Mouse (Mus musculus): Measurements from ENCODE around the gene Krtap3-3. TPM values are rescaled to one million over a fixed set of nuclear protein-coding genes. Genes with fewer than 3 reads are reported as not detected.

Krtap3-3 gene
- polyA plus RNA-seq, 1 experiment from 2014 or later, result not detected

DNA sequence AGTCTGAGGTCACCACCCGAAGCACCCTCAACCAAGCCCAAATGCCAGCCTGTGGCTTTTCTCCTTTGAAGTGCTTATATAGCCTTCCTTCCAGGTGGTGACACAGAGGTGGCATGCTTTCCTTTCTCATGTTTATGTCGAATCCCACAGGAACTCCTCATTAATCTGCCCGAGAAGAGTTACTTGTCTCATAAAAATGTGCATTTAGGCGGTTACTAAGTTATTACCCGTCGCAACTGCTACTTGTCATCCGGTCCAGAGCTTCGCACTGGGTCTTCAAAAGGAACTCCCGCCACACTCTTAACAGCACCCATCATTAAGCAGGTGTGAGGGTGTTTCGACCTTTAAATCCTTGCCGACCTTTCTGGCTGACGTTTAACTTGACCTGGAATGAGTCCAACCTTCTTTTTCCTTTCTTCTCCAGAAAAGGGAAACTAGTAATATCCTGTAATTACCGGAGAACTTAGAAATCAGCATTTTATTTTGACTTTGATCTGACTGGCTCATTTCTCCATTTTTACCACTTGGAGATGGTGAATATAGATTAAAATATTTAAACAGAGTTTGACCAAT is 29.3 kb downstream of the Krtap3-3 start, which contains the start of gene Krt39:
Gene Krt39 (minus strand): TSS at position 51 of the 573 bp plus-strand sequence.
- no peaks in the 10 kb centered on the region for H3K27me3 ChIP-seq (ENCODE audit: control insufficient read depth, insufficient read depth, low read depth, low read length)
- 65% methylated on average over 13 of the region's 13 CpGs for WGBS (ENCODE audit: insufficient replicate concordance)
- no peaks in the 10 kb centered on the region for H3K9me3 ChIP-seq (replicated peaks; ENCODE audit: control insufficient read depth, low read length)
- no peak within 1 kb of the TSS for H3K4me3 ChIP-seq (ENCODE audit: low read depth, low read length)
- H3K4me1 ChIP-seq (ENCODE audit: control insufficient read depth, low read depth, low read length), result no peaks in the 10 kb centered on the region
- H3K27ac ChIP-seq (ENCODE audit: low read length), result no peak within 1 kb of the TSS
- no peak for ATAC-seq (ENCODE audit: low read depth)
- no peaks in the 10 kb centered on the region for H3K36me3 ChIP-seq (ENCODE audit: control insufficient read depth, insufficient read depth)
- H3K4me2 ChIP-seq (ENCODE audit: low read depth, low read length), result no peak within 1 kb of the TSS
- no peak within 1 kb of the TSS for H3K9ac ChIP-seq (ENCODE audit: low read depth, low read length)

DNA sequence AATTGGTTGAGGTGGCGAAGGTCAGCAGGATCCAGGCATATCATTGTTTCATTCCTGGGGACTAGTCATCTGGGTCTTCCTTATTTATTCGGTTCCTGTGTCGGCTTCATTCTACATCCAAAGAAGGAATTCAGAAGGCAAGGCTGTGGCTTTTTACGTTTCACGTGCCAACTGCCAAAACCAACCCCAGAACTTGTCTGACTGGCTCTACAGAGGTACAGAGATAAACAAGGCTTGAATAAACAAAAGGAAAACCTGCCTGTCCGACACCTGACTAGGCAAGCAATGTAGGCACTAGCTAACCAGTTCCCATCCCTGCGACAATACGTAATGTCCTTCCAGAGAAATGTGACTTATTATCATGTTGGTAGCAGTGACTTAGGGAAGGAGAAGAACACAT is 36.6 kb downstream of the Krtap3-3 start:
- Histone ChIP-seq H3K4me3 (ENCODE audit: low read depth, low read length) (no peak overlapping the region), H3K36me3 (ENCODE audit: control insufficient read depth, insufficient read depth) (no peaks in the 10 kb centered on the region), H3K4me2 (ENCODE audit: low read depth, low read length) (no peak overlapping the region), H3K9ac (ENCODE audit: low read depth, low read length) (no peak overlapping the region), H3K27ac (ENCODE audit: low read length) (no peak overlapping the region), H3K27me3 (ENCODE audit: control insufficient read depth, insufficient read depth, low read depth, low read length) (no peaks in the 10 kb centered on the region), H3K9me3 (replicated peaks; ENCODE audit: control insufficient read depth, low read length) (no peaks in the 10 kb centered on the region), H3K4me1 (ENCODE audit: control insufficient read depth, low read depth, low read length) (no peaks in the 10 kb centered on the region)
- 63% methylated on average over 8 of the region's 8 CpGs for WGBS (ENCODE audit: insufficient replicate concordance)
- ATAC-seq (ENCODE audit: low read depth), result no peak

Other genes with a start within 250 kb of the Krtap3-3 start
- gene Krt25, start 227.9 kb downstream of the Krtap3-3 start, polyA plus RNA-seq (2015; fragmentation: Nextera tagmentation; extraction: Ambion mirVana), result not detected in 2 replicates
- not detected in 2 replicates for gene Krt26, start 212.9 kb downstream of the Krtap3-3 start, polyA plus RNA-seq (2015; fragmentation: Nextera tagmentation; extraction: Ambion mirVana)
- not detected in 2 replicates for gene Krt27, start 199.8 kb downstream of the Krtap3-3 start, polyA plus RNA-seq (2015; fragmentation: Nextera tagmentation; extraction: Ambion mirVana)
- gene Krt28, start 176.0 kb downstream of the Krtap3-3 start, polyA plus RNA-seq (2015; fragmentation: Nextera tagmentation; extraction: Ambion mirVana), result 0.06 TPM in 1 of 2 replicates, not detected in the other
- 2.9 and 3.0 TPM in 2 replicates for gene Krt10, start 161.5 kb downstream of the Krtap3-3 start, polyA plus RNA-seq (2015; fragmentation: Nextera tagmentation; extraction: Ambion mirVana)
- 0.05 TPM in 1 of 2 replicates, not detected in the other for gene Krt12, start 128.6 kb downstream of the Krtap3-3 start, polyA plus RNA-seq (2015; fragmentation: Nextera tagmentation; extraction: Ambion mirVana)
- gene Krt20, start 112.7 kb downstream of the Krtap3-3 start, polyA plus RNA-seq (2015; fragmentation: Nextera tagmentation; extraction: Ambion mirVana), result 33.8 and 34.8 TPM in 2 replicates
- 1.4 and 1.5 TPM in 2 replicates for gene Krt23, start 57.7 kb downstream of the Krtap3-3 start, polyA plus RNA-seq (2015; fragmentation: Nextera tagmentation; extraction: Ambion mirVana)
- not detected in 2 replicates for gene Krt39, start 29.5 kb downstream of the Krtap3-3 start, polyA plus RNA-seq (2015; fragmentation: Nextera tagmentation; extraction: Ambion mirVana)
- not detected in 2 replicates for gene Krt40, start 7.7 kb downstream of the Krtap3-3 start, polyA plus RNA-seq (2015; fragmentation: Nextera tagmentation; extraction: Ambion mirVana)
- gene Krtap3-2, start 6.0 kb upstream of the Krtap3-3 start, polyA plus RNA-seq (2015; fragmentation: Nextera tagmentation; extraction: Ambion mirVana), result not detected in 2 replicates
- not detected in 2 replicates for gene Gm11939, start 8.6 kb upstream of the Krtap3-3 start, polyA plus RNA-seq (2015; fragmentation: Nextera tagmentation; extraction: Ambion mirVana)
- gene Krtap3-1, start 15.8 kb upstream of the Krtap3-3 start, polyA plus RNA-seq (2015; fragmentation: Nextera tagmentation; extraction: Ambion mirVana), result not detected in 2 replicates
- gene Krtap1-5, start 30.2 kb upstream of the Krtap3-3 start, polyA plus RNA-seq (2015; fragmentation: Nextera tagmentation; extraction: Ambion mirVana), result not detected in 2 replicates
- gene Krtap1-4, start 32.8 kb upstream of the Krtap3-3 start, polyA plus RNA-seq (2015; fragmentation: Nextera tagmentation; extraction: Ambion mirVana), result not detected in 2 replicates
- not detected in 2 replicates for gene Krtap1-3, start 40.5 kb upstream of the Krtap3-3 start, polyA plus RNA-seq (2015; fragmentation: Nextera tagmentation; extraction: Ambion mirVana)
- gene Krtap9-3, start 47.2 kb upstream of the Krtap3-3 start, polyA plus RNA-seq (2015; fragmentation: Nextera tagmentation; extraction: Ambion mirVana), result not detected in 2 replicates
- not detected in 2 replicates for gene Gm11938, start 52.4 kb upstream of the Krtap3-3 start, polyA plus RNA-seq (2015; fragmentation: Nextera tagmentation; extraction: Ambion mirVana)
- gene Gm11937, start 59.3 kb upstream of the Krtap3-3 start, polyA plus RNA-seq (2015; fragmentation: Nextera tagmentation; extraction: Ambion mirVana), result not detected in 2 replicates
- gene Krtap2-4, start 64.0 kb upstream of the Krtap3-3 start, polyA plus RNA-seq (2015; fragmentation: Nextera tagmentation; extraction: Ambion mirVana), result not detected in 2 replicates
- gene Gm11562, start 69.6 kb upstream of the Krtap3-3 start, polyA plus RNA-seq (2015; fragmentation: Nextera tagmentation; extraction: Ambion mirVana), result not detected in 2 replicates
- not detected in 2 replicates for gene Krtap4-1, start 77.4 kb upstream of the Krtap3-3 start, polyA plus RNA-seq (2015; fragmentation: Nextera tagmentation; extraction: Ambion mirVana)
- not detected in 2 replicates for gene Krtap4-2, start 84.2 kb upstream of the Krtap3-3 start, polyA plus RNA-seq (2015; fragmentation: Nextera tagmentation; extraction: Ambion mirVana)
- not detected in 2 replicates for gene Krtap4-7, start 93.2 kb upstream of the Krtap3-3 start, polyA plus RNA-seq (2015; fragmentation: Nextera tagmentation; extraction: Ambion mirVana)
- not detected in 2 replicates for gene Gm11555, start 99.4 kb upstream of the Krtap3-3 start, polyA plus RNA-seq (2015; fragmentation: Nextera tagmentation; extraction: Ambion mirVana)
- not detected in 2 replicates for gene Gm11563, start 108.1 kb upstream of the Krtap3-3 start, polyA plus RNA-seq (2015; fragmentation: Nextera tagmentation; extraction: Ambion mirVana)
- not detected in 2 replicates for gene Krtap4-6, start 115.1 kb upstream of the Krtap3-3 start, polyA plus RNA-seq (2015; fragmentation: Nextera tagmentation; extraction: Ambion mirVana)
- gene Gm14190, start 139.9 kb upstream of the Krtap3-3 start, polyA plus RNA-seq (2015; fragmentation: Nextera tagmentation; extraction: Ambion mirVana), result not detected in 2 replicates
- gene Gm14180, start 183.4 kb upstream of the Krtap3-3 start, polyA plus RNA-seq (2015; fragmentation: Nextera tagmentation; extraction: Ambion mirVana), result not detected in 2 replicates
- gene Gm11595, start 222.0 kb upstream of the Krtap3-3 start, polyA plus RNA-seq (2015; fragmentation: Nextera tagmentation; extraction: Ambion mirVana), result not detected in 2 replicates
- gene Krtap4-8, start 229.8 kb upstream of the Krtap3-3 start, polyA plus RNA-seq (2015; fragmentation: Nextera tagmentation; extraction: Ambion mirVana), result not detected in 2 replicates
- gene Krtap4-9, start 234.3 kb upstream of the Krtap3-3 start, polyA plus RNA-seq (2015; fragmentation: Nextera tagmentation; extraction: Ambion mirVana), result not detected in 2 replicates
- gene Gm11596, start 242.6 kb upstream of the Krtap3-3 start, polyA plus RNA-seq (2015; fragmentation: Nextera tagmentation; extraction: Ambion mirVana), result not detected in 2 replicates
- gene Gm11569, start 248.1 kb upstream of the Krtap3-3 start, polyA plus RNA-seq (2015; fragmentation: Nextera tagmentation; extraction: Ambion mirVana), result not detected in 2 replicates